Mouse (Mus musculus) heart, adult 2 months (tissue): ENCODE data around the gene Spout1.

Source experiments
- CTCF ChIP-seq: fragments of 200-600 bp; IDR thresholded peaks from 2 replicates; pipeline ENCODE4 v1.8.1; 2022; ENCODE audit warnings: antibody characterized with exemption, mild to moderate bottlenecking, moderate library complexity
- EP300 ChIP-seq: fragments of 200-500 bp; IDR thresholded peaks from 2 replicates; pipeline ENCODE4 v1.6.1; 2011; ENCODE audit warnings: low read depth, low read length, control low read depth; ENCODE audit not compliant: insufficient read depth

DNA sequence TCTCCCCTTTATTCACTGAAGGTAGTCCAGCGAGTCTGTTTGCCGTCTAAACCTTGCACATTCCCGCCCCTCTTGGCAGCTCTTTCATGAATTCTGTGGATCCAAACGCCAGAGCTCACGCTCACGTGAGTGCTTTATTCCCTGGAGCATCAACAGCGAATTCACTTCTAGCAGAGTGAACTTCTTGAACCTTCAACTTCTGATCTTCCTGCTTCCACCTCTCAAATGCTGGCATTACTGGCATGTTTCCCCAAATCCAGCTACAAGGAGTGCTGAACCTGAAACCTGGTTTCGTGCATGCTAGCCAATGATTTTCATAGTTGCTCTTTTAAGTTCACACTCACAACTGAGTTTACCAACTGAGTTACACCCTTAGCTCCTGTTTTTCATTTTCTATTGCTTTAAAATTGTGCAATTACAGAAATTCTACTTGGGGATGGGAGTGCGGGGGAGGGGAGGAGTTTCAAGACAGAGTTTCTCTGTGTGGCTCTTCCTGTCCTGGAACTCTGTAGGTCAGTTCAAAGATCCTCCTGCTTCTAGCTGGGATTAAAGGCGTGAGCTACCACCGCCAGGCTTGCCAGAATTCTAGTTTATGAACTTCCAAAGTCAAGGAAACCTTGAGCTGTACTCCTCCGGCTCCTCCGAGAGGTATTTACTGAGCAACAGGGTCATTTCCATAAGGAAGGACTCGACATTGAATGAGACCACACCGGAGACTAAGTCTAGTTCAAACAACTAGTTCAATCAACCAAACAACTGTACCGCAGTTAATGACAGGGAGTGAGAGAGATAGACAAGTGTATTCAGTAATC, 45.3 kb downstream of the Spout1 start:
- TF ChIP-seq CTCF (no peak), EP300 (no peak)
